Mouse (Mus musculus) layer of hippocampus, adult 6 months (tissue): Measurements from ENCODE around the gene Olfr8. TPM values are rescaled to one million over a fixed set of nuclear protein-coding genes. Genes with fewer than 3 reads are reported as not detected.

ENCODE experiments used
- long read RNA-seq, 2 experiments: library from polyadenylated mRNA; unstranded; transcript quantifications; one replicate each; pipeline ENCODE4 v2.0.0; 2019 to 2020
- polyA plus RNA-seq: library from polyadenylated mRNA; unstranded; fragments of <200 nt; fragmentation: Nextera tagmentation; gene quantifications from 2 replicates; pipeline ENCODE4 v1.2.3, GENCODE M21; 2021

The Olfr8 gene
- not detected in 2 replicates for polyA plus RNA-seq
- long read RNA-seq, experiment 1 = 0 reads
- long read RNA-seq, experiment 2 = 0 reads

GRCm38 (mm10) chr10:78950336-78950735 is at the start of gene Olfr8:
Gene Olfr8 (plus strand): TSS chr10:78950636.

DNA sequence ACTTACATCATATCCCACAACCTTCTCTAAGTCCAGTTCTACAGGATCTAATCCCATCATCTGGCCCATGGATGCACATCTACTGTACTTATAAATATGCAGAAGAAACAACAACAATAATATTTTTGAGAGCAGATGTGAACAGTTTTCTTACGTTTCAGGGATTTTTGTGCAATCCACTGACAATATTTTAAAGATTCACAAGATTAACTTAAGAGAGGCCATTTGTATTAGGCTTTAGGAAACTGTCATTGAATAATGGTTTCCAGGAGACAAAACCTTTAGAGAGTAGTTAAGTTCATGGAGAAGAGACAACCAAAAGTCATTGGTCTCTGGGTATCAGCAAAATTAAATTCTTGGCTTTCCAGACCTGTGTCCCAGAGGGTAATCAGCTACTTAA is 37.6 kb upstream of the Olfr8 start, which contains the start of gene Olfr1354:
TSS of gene Olfr1354 (plus strand) at position 301 of the 400 bp plus-strand sequence.

GRCm38 (mm10) chr10:78963009-78963408 is 12.6 kb downstream of the Olfr8 start, which contains the start of gene Olfr1353:
Gene Olfr1353 (plus strand): TSS chr10:78963309.

GRCm38 (mm10) chr10:78980750-78981149 is 30.3 kb downstream of the Olfr8 start, which contains the start of gene Olfr1352:
Gene Olfr1352 (plus strand): TSS chr10:78981050.

Other genes starting within 250 kb of the Olfr8 start
- not detected in 2 replicates for gene Casp14, start 232.3 kb upstream of the Olfr8 start, polyA plus RNA-seq
- 0.13 and 0.21 TPM in 2 replicates for gene Ccdc105, start 197.6 kb upstream of the Olfr8 start, polyA plus RNA-seq
- 2.4 and 2.9 TPM in 2 replicates for gene Slc1a6, start 170.1 kb upstream of the Olfr8 start, polyA plus RNA-seq
- not detected in 2 replicates for gene Olfr1356, start 98.5 kb upstream of the Olfr8 start, polyA plus RNA-seq
- not detected in 2 replicates for gene Olfr1355, start 75.1 kb upstream of the Olfr8 start, polyA plus RNA-seq
- not detected in 2 replicates for gene Olfr1354, start 37.5 kb upstream of the Olfr8 start, polyA plus RNA-seq
- not detected in 2 replicates for gene Olfr1353, start 12.7 kb downstream of the Olfr8 start, polyA plus RNA-seq
- not detected in 2 replicates for gene Olfr1352, start 30.4 kb downstream of the Olfr8 start, polyA plus RNA-seq
- gene Olfr1351, start 61.8 kb downstream of the Olfr8 start, polyA plus RNA-seq = not detected in 2 replicates
- gene Olfr57, start 78.1 kb downstream of the Olfr8 start, polyA plus RNA-seq = not detected in 2 replicates
- gene 2610008E11Rik, start 147.0 kb downstream of the Olfr8 start, polyA plus RNA-seq = 5.1 and 6.2 TPM in 2 replicates
- not detected in 2 replicates for gene Vmn2r80, start 198.1 kb downstream of the Olfr8 start, polyA plus RNA-seq